Mouse (Mus musculus) left cerebral cortex, postnatal 14 days (tissue): ENCODE measurements at regions not wholly inside any gene's neighbourhood (a gene's known extent, or its start where the extent isn't known, plus 50 kb on each side); places are given as distances from the start of the nearest gene placed in this dataset.

Experiments
- DNase-seq, 2 experiments: peaks; one replicate each; pipeline ENCODE4 v3.0.0; 2021 to 2022; ENCODE audit warnings: low spot score in 2 of 2, mixed read lengths in 1 of 2
- intact Hi-C: fragments of 180-260 bp; cut with DNase I; formaldehyde crosslinking; loops from one replicate; pipeline ENCODE4 v1.15.1; 2025

DNA sequence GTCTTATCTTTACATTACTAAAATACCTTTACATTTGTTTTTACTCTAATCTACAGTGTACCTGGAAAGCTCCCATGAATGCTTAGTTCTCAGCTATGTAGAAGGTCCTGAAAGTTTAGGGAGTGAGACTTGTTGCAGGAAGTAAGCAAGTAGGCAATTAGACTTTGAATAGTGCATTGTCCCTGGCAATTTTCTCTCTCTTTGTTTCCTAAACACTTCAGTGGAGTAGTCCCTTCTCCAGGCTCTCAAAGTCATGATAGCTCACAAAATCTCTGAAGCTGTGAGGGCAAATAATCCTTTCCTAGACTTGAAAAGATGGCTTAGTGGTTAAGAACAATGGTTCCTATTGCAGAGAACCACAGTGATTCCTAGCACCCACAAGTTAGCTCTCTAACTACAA, 495.2 kb upstream of the 1700015G11Rik start:
- no peak for DNase-seq
- intact Hi-C loops = no loop called here

DNA sequence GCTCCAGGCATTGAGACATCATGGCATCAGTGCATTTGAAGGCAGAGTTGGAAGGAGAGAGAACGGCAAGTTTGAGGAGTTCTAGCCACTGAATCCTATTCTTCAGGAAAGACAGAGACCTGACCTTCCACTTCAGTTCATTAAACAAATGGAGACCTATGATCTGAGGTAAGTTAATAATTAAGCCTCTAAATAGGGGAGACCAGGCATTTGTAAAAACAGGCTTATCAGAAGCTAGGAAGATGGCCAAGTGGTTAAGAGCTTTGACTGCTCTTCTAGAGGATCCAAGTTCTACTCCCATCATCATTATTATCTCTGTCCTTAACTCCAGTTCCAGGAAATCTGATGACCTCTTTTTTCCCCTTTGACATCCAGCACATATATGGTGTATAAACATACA, 492.5 kb upstream of the 1700015G11Rik start:
- DNase-seq = no peak
- intact Hi-C loops = no loop called here

DNA sequence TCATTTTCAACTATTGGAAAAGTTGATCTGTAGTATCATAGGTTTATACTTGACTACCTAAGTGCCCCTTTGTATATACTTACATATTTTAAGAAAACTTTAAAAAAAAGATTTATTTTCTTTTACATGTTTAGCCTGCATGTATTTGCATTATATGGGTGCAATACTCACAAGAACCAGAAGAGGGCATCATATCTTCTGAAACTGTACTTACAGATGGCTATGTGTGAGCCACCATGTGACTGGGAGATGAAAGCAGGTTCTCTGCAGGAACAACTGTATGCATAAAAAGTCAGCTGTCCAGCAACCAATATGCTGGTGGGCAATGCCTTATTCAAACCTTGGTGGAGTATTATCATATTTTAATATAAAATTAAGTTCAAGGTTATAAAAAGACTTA, 451.6 kb upstream of the 1700015G11Rik start:
- peak in 1 of 2 experiments; percentile 17 for DNase-seq
- intact Hi-C loops = no loop called here

GRCm38 (mm10) chr7:52466585-52466984, 451.1 kb upstream of the 1700015G11Rik start:
- intact Hi-C loops = no loop called here

More at GRCm38 (mm10) chr7:52466585-52466984, 451.1 kb upstream of the 1700015G11Rik start:
- no peak for DNase-seq
